Mouse (Mus musculus) MEL (cell line): ENCODE results near the gene Chrne. TPM values are rescaled to one million over a fixed set of nuclear protein-coding genes. Genes with fewer than 3 reads are reported as not detected.

Experiments
- DNase-seq: peaks from one replicate; pipeline ENCODE4 v3.0.0; 2011; ENCODE audit warnings: low read depth, low spot score
- H3K27ac ChIP-seq: 2 replicates; pipeline ENCODE4 v1.5.1; 2012; ENCODE audit warnings: low read depth, mild to moderate bottlenecking, control low read depth, low read length, moderate library complexity; ENCODE audit not compliant: control insufficient read depth
- H3K27me3 ChIP-seq, 2 experiments: fragments of 150-350 bp in 1 of 2; sonication (generic) in 1 of 2; 2 replicates each; pipeline ENCODE4 v1.6.1; 2012; ENCODE audit warnings: low read length in 2 of 2, mild to moderate bottlenecking in 2 of 2, improper control_type of control experiment in 1 of 2, moderate library complexity in 1 of 2; ENCODE audit not compliant: insufficient read depth in 2 of 2, control insufficient read depth in 1 of 2
- H3K36me3 ChIP-seq, 2 experiments: 2 replicates each; pipeline ENCODE4 v1.6.1; 2012 to 2014; ENCODE audit warnings: low read length in 2 of 2, improper control_type of control experiment in 1 of 2, inconsistent platforms in 1 of 2, mild to moderate bottlenecking in 1 of 2; ENCODE audit not compliant: insufficient read depth in 2 of 2, control insufficient read depth in 1 of 2
- H3K4me1 ChIP-seq, 2 experiments: fragments of 150-350 bp in 1 of 2; sonication (generic) in 1 of 2; 2 replicates each; pipeline ENCODE4 v1.6.1; 2012; ENCODE audit warnings: low read length in 2 of 2, improper control_type of control experiment in 1 of 2, mild to moderate bottlenecking in 1 of 2; ENCODE audit not compliant: insufficient read depth in 2 of 2, control insufficient read depth in 1 of 2
- H3K4me3 ChIP-seq, 2 experiments: fragments of 150-350 bp in 1 of 2; sonication (generic) in 1 of 2; 2 replicates each; pipeline ENCODE4 v1.5.1; 2012; ENCODE audit warnings: low read depth in 2 of 2, low read length in 2 of 2, mild to moderate bottlenecking in 2 of 2, moderate library complexity in 2 of 2, control low read depth in 1 of 2, improper control_type of control experiment in 1 of 2; ENCODE audit not compliant: control insufficient read depth in 1 of 2, insufficient read depth in 1 of 2
- H3K79me2 ChIP-seq: 2 replicates; pipeline ENCODE4 v1.6.1; 2012; ENCODE audit warnings: mild to moderate bottlenecking, low read length, moderate library complexity; ENCODE audit not compliant: control insufficient read depth, poor library complexity, insufficient read depth
- H3K9ac ChIP-seq: 2 replicates; pipeline ENCODE4 v1.6.1; 2012; ENCODE audit warnings: low read depth, mild to moderate bottlenecking, control low read depth, low read length, moderate library complexity; ENCODE audit not compliant: control insufficient read depth, poor library complexity, severe bottlenecking
- H3K9me3 ChIP-seq: fragments of 150-350 bp; sonication (generic); replicated peaks from 2 replicates; pipeline ENCODE4 v1.6.1; 2012; ENCODE audit warnings: mild to moderate bottlenecking, low read length, improper control_type of control experiment, moderate library complexity; ENCODE audit not compliant: insufficient read depth
- BHLHE40 ChIP-seq: IDR thresholded peaks from 2 replicates; pipeline ENCODE4 v1.6.1; 2012; ENCODE audit warnings: low read depth, mild to moderate bottlenecking, inconsistent platforms, low read length, improper control_type of control experiment, borderline replicate concordance
- CHD2 ChIP-seq: IDR thresholded peaks from 2 replicates; pipeline ENCODE4 v1.6.1; 2011; ENCODE audit warnings: low read length, improper control_type of control experiment
- CTCF ChIP-seq, 3 experiments: IDR thresholded peaks in 2 of 3; conservative IDR thresholded peaks in 1 of 3; 2 replicates each; pipeline ENCODE4 v1.5.1; 2011 to 2012; ENCODE audit warnings: low read length in 3 of 3, low read depth in 2 of 3, mild to moderate bottlenecking in 2 of 3, improper control_type of control experiment in 1 of 3, inconsistent platforms in 1 of 3, mixed read lengths in 1 of 3, moderate library complexity in 1 of 3; ENCODE audit not compliant: control insufficient read depth in 1 of 3, insufficient read depth in 1 of 3, poor library complexity in 1 of 3, severe bottlenecking in 1 of 3
- E2F4 ChIP-seq: IDR thresholded peaks from 2 replicates; pipeline ENCODE4 v1.6.1; 2011; ENCODE audit warnings: low read depth, low read length, improper control_type of control experiment, borderline replicate concordance
- ELF1 ChIP-seq: IDR thresholded peaks from 2 replicates; pipeline ENCODE4 v1.6.1; 2014; ENCODE audit warnings: low read depth, mild to moderate bottlenecking, inconsistent platforms, low read length, improper control_type of control experiment, moderate library complexity
- EP300 ChIP-seq, 2 experiments: IDR thresholded peaks; 2 replicates each; pipeline ENCODE4 v1.6.1; 2011; ENCODE audit warnings: improper control_type of control experiment in 2 of 2, low read length in 2 of 2, low read depth in 1 of 2, mild to moderate bottlenecking in 1 of 2
- ETS1 ChIP-seq: IDR thresholded peaks from 2 replicates; pipeline ENCODE4 v1.6.1; 2012; ENCODE audit warnings: low read depth, mild to moderate bottlenecking, inconsistent platforms, low read length, improper control_type of control experiment, moderate library complexity
- GABPA ChIP-seq: IDR thresholded peaks from 2 replicates; pipeline ENCODE4 v1.6.1; 2012; ENCODE audit warnings: low read depth, mild to moderate bottlenecking, inconsistent platforms, low read length, improper control_type of control experiment, moderate library complexity
- GATA1 ChIP-seq: IDR thresholded peaks from 2 replicates; pipeline ENCODE4 v1.6.1; 2011; ENCODE audit warnings: low read depth, low read length, improper control_type of control experiment
- HCFC1 ChIP-seq: IDR thresholded peaks from 2 replicates; pipeline ENCODE4 v1.6.1; 2012; ENCODE audit warnings: low read depth, mild to moderate bottlenecking, inconsistent platforms, low read length, improper control_type of control experiment, moderate library complexity
- JUND ChIP-seq: IDR thresholded peaks from 2 replicates; pipeline ENCODE4 v1.6.1; 2011; ENCODE audit warnings: low read depth, mild to moderate bottlenecking, improper control_type of control experiment, low read length
- KAT2A ChIP-seq: conservative IDR thresholded peaks from 2 replicates; pipeline ENCODE4 v1.6.1; 2012; ENCODE audit warnings: low read depth, low read length, improper control_type of control experiment, inconsistent platforms
- MAFK ChIP-seq: IDR thresholded peaks from 2 replicates; pipeline ENCODE4 v1.6.1; 2011; ENCODE audit warnings: low read depth, mild to moderate bottlenecking, low read length, improper control_type of control experiment, borderline replicate concordance
- MAX ChIP-seq: IDR thresholded peaks from 2 replicates; pipeline ENCODE4 v1.6.1; 2011; ENCODE audit warnings: low read length, improper control_type of control experiment
- MAZ ChIP-seq: IDR thresholded peaks from 2 replicates; pipeline ENCODE4 v1.6.1; 2012; ENCODE audit warnings: low read depth, mild to moderate bottlenecking, inconsistent platforms, low read length, improper control_type of control experiment
- MEF2A ChIP-seq: IDR thresholded peaks from 2 replicates; pipeline ENCODE4 v1.6.1; 2014; ENCODE audit warnings: low read depth, mild to moderate bottlenecking, inconsistent platforms, low read length, improper control_type of control experiment; ENCODE audit not compliant: poor library complexity, insufficient replicate concordance, severe bottlenecking; ENCODE audit errors: extremely low read depth
- MXI1 ChIP-seq: IDR thresholded peaks from 2 replicates; pipeline ENCODE4 v1.6.1; 2011; ENCODE audit warnings: mild to moderate bottlenecking, low read depth, low read length, improper control_type of control experiment
- MYB ChIP-seq: IDR thresholded peaks from 2 replicates; pipeline ENCODE4 v1.6.1; 2011; ENCODE audit warnings: mild to moderate bottlenecking, low read depth, low read length, improper control_type of control experiment
- MYC ChIP-seq: IDR thresholded peaks from 2 replicates; pipeline ENCODE4 v1.6.1; 2011; ENCODE audit warnings: low read depth, mild to moderate bottlenecking, low read length, improper control_type of control experiment, moderate library complexity
- NRF1 ChIP-seq: IDR thresholded peaks from 2 replicates; pipeline ENCODE4 v1.6.1; 2014; ENCODE audit warnings: low read depth, mild to moderate bottlenecking, inconsistent platforms, low read length, improper control_type of control experiment, moderate library complexity; ENCODE audit not compliant: poor library complexity, insufficient read depth, severe bottlenecking
- POLR2A ChIP-seq, 2 experiments: IDR thresholded peaks; 2 replicates each; pipeline ENCODE4 v1.6.1; 2011 to 2012; ENCODE audit warnings: low read length in 2 of 2, mild to moderate bottlenecking in 2 of 2, control low read depth in 1 of 2, improper control_type of control experiment in 1 of 2, low read depth in 1 of 2, moderate library complexity in 1 of 2; ENCODE audit not compliant: control insufficient read depth in 1 of 2, insufficient read depth in 1 of 2, poor library complexity in 1 of 2
- POLR2AphosphoS2 ChIP-seq: IDR thresholded peaks from 2 replicates; pipeline ENCODE4 v1.6.1; 2011; ENCODE audit warnings: low read length, improper control_type of control experiment
- POLR2AphosphoS5 ChIP-seq: IDR thresholded peaks from 2 replicates; pipeline ENCODE4 v1.6.1; 2012; ENCODE audit warnings: low read depth, borderline replicate concordance, mild to moderate bottlenecking, inconsistent platforms, low read length, moderate library complexity, mixed read lengths
- RAD21 ChIP-seq: IDR thresholded peaks from 2 replicates; pipeline ENCODE4 v1.6.1; 2011; ENCODE audit warnings: mild to moderate bottlenecking, low read depth, low read length, improper control_type of control experiment
- RCOR1 ChIP-seq: IDR thresholded peaks from 2 replicates; pipeline ENCODE4 v1.6.1; 2012; ENCODE audit warnings: low read depth, mild to moderate bottlenecking, inconsistent platforms, low read length, improper control_type of control experiment
- SIN3A ChIP-seq: IDR thresholded peaks from 2 replicates; pipeline ENCODE4 v1.6.1; 2012; ENCODE audit warnings: low read length, improper control_type of control experiment, inconsistent platforms
- SMC3 ChIP-seq: IDR thresholded peaks from 2 replicates; pipeline ENCODE4 v1.6.1; 2011; ENCODE audit warnings: low read depth, low read length, improper control_type of control experiment
- TAL1 ChIP-seq: IDR thresholded peaks from 2 replicates; pipeline ENCODE4 v1.6.1; 2012; ENCODE audit warnings: mild to moderate bottlenecking, inconsistent platforms, low read length, moderate library complexity, mixed read lengths
- TBP ChIP-seq: IDR thresholded peaks from 2 replicates; pipeline ENCODE4 v1.8.0; 2011; ENCODE audit warnings: low read depth, low read length, improper control_type of control experiment
- TCF12 ChIP-seq: IDR thresholded peaks from 2 replicates; pipeline ENCODE4 v1.6.1; 2014; ENCODE audit warnings: low read depth, mild to moderate bottlenecking, inconsistent platforms, low read length, improper control_type of control experiment, moderate library complexity
- UBTF ChIP-seq: IDR thresholded peaks from 2 replicates; pipeline ENCODE4 v1.6.1; 2012; ENCODE audit warnings: low read depth, mild to moderate bottlenecking, inconsistent platforms, low read length, improper control_type of control experiment, moderate library complexity, borderline replicate concordance; ENCODE audit not compliant: insufficient read depth
- USF1 ChIP-seq: IDR thresholded peaks from 2 replicates; pipeline ENCODE4 v1.6.1; 2014; ENCODE audit warnings: low read depth, mild to moderate bottlenecking, inconsistent platforms, low read length, improper control_type of control experiment, moderate library complexity
- USF2 ChIP-seq, 2 experiments: IDR thresholded peaks; 2 replicates each; pipeline ENCODE4 v1.6.1; 2011 to 2012; ENCODE audit warnings: improper control_type of control experiment in 2 of 2, low read length in 2 of 2, borderline replicate concordance in 1 of 2, inconsistent platforms in 1 of 2, low read depth in 1 of 2, mild to moderate bottlenecking in 1 of 2; ENCODE audit not compliant: insufficient read depth in 1 of 2
- ZC3H11A ChIP-seq: IDR thresholded peaks from 2 replicates; pipeline ENCODE4 v1.6.1; 2012; ENCODE audit warnings: low read depth, mild to moderate bottlenecking, inconsistent platforms, low read length, improper control_type of control experiment
- ZKSCAN1 ChIP-seq: IDR thresholded peaks from 2 replicates; pipeline ENCODE4 v1.6.1; 2012; ENCODE audit warnings: low read depth, mild to moderate bottlenecking, inconsistent platforms, low read length, improper control_type of control experiment, moderate library complexity
- ZMIZ1 ChIP-seq: IDR thresholded peaks from 2 replicates; pipeline ENCODE4 v1.6.1; 2012; ENCODE audit warnings: low read depth, mild to moderate bottlenecking, inconsistent platforms, low read length, improper control_type of control experiment, moderate library complexity
- ZNF384 ChIP-seq: IDR thresholded peaks from 2 replicates; pipeline ENCODE4 v1.6.1; 2012; ENCODE audit warnings: low read depth, mild to moderate bottlenecking, inconsistent platforms, low read length, improper control_type of control experiment
- polyA plus RNA-seq, 2 experiments: library from polyadenylated mRNA; stranded (reverse) in 1 of 2; unstranded in 1 of 2; fragments of >175 nt in 1 of 2; fragments of >200 nt in 1 of 2; gene quantifications; 2 replicates each; pipeline versions ENCODE4 v1.2.1 to v1.2.4; 2012; ENCODE audit warnings: low replicate concordance in 2 of 2, low read depth in 1 of 2; ENCODE audit not compliant: insufficient read length in 2 of 2, insufficient read depth in 1 of 2, missing spikeins in 1 of 2
- total RNA-seq: library from RNA; depleted of rRNA; stranded (reverse); fragments of 300-350 nt; gene quantifications from 2 replicates; pipeline ENCODE4 v1.2.3, GENCODE M21; 2012

Chrne gene
- total and polyA plus RNA-seq, 3 experiments: 0.33 to 0.54 TPM; not detected in 1

DNA sequence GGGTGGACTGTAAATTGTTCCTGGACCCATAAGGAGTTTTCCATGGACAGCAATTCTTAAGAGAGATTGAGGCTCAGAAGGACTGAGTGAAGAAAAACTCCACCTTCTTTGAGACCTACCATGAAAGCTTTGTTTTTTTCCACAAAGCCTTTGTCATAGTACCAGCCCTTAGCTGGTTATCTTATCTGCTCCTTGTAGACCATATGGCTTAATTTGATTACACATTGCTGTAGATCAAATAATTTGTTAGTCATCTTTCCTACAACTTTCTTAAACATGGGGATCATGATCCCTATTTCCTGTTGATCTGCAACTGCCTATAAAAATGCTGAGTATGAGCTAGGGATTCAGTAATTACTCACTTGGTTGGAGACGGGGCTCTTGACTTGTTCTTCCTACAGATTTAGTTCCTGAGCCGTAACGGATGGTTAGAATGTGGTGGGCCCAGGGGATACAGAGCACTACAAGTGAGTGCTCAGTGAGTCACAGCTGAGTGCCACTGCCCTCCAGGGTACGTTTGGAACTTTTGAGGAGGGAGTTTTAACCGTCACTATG lies 46.6 kb downstream of the Chrne start:
- H3K4me1 ChIP-seq: peaks cover 24 to 51% of the 10 kb centered on the region in 2 experiments
- no peak for TF ChIP-seq CHD2
- TF ChIP-seq GABPA: 0 out of 2 replicates have a peak, but pooled peaks have one; percentile 26
- TF ChIP-seq POLR2AphosphoS5: no peak
- TF ChIP-seq GATA1: peak; percentile 98
- no peak; the same call in 1 of the 2 replicates for TF ChIP-seq MXI1
- TF ChIP-seq USF1: no peak
- TF ChIP-seq ZKSCAN1: no peak
- no peak for TF ChIP-seq SMC3
- no peak for TF ChIP-seq MYB
- TF ChIP-seq HCFC1: 0 out of 2 replicates have a peak, but pooled peaks have one; percentile 33
- peak; percentile 92 for TF ChIP-seq ETS1
- peak; percentile 77 for TF ChIP-seq ZNF384
- TF ChIP-seq BHLHE40: peak; percentile 47; the same call in 1 of the 2 replicates
- TF ChIP-seq KAT2A: no peak
- no peak for TF ChIP-seq CTCF (IDR thresholded peaks at IDR 0.05 in 2 of 3, conservative IDR thresholded peaks at IDR 0.05 in 1 of 3; ENCODE audit: control insufficient read depth in 1 of 3, insufficient read depth in 1 of 3, low read depth in 2 of 3, low read length in 3 of 3, poor library complexity in 1 of 3, severe bottlenecking in 1 of 3)
- no peak for TF ChIP-seq ELF1
- TF ChIP-seq MAZ: no peak
- no peak for TF ChIP-seq RAD21
- TF ChIP-seq TAL1: peak; percentile 74
- no peak for TF ChIP-seq MAX
- peak; percentile 66; the same call in 1 of the 2 replicates for TF ChIP-seq MYC
- peak; percentile 73 for TF ChIP-seq RCOR1
- no peak for TF ChIP-seq MEF2A
- TF ChIP-seq TCF12: peak; percentile 96
- TF ChIP-seq JUND: no peak
- peak; percentile 69 for TF ChIP-seq MAFK
- TF ChIP-seq UBTF: no peak
- TF ChIP-seq E2F4: no peak
- TF ChIP-seq ZC3H11A: no peak
- peak; percentile 80 for TF ChIP-seq SIN3A
- no peak for TF ChIP-seq POLR2A (IDR thresholded peaks at IDR 0.05; ENCODE audit: control insufficient read depth in 1 of 2, insufficient read depth in 1 of 2, low read depth in 1 of 2, low read length in 2 of 2, poor library complexity in 1 of 2)
- TF ChIP-seq NRF1: no peak
- TF ChIP-seq ZMIZ1: no peak
- no peak for TF ChIP-seq TBP
- peak; percentile 92 to 96 for TF ChIP-seq EP300 (IDR thresholded peaks at IDR 0.05; ENCODE audit: low read depth in 1 of 2, low read length in 2 of 2)
- no peak for TF ChIP-seq POLR2AphosphoS2
- no peak for TF ChIP-seq USF2 (IDR thresholded peaks at IDR 0.05; ENCODE audit: borderline replicate concordance in 1 of 2, insufficient read depth in 1 of 2, low read depth in 1 of 2, low read length in 2 of 2)

More for the DNA sequence above, 46.6 kb downstream of the Chrne start:
- DNase-seq: peak; percentile 49
- Histone ChIP-seq H3K4me3 (no peak overlapping the region), H3K9ac (no peak overlapping the region; the same call in 1 of the 2 replicates), H3K79me2 (peaks cover 39% of the 10 kb centered on the region), H3K9me3 (no peaks in the 10 kb centered on the region), H3K27ac (peak overlapping the region; percentile 49), H3K27me3 (no peaks in the 10 kb centered on the region), H3K36me3 (peaks cover 0 to 44% of the 10 kb centered on the region in 2 experiments; a peak in 2 of 4 replicates)
